Mouse (Mus musculus) c-Kit-positive CD71-negative TER-119-negative erythroid progenitor cells, embryonic 14.5 days (primary cell): Measurements from ENCODE around the gene Olfr810.

ENCODE experiments used
- DNase-seq: peaks from one replicate; pipeline ENCODE4 v3.0.0-alpha.2; 2013; ENCODE audit warnings: low read depth

The Olfr810 gene

DNA sequence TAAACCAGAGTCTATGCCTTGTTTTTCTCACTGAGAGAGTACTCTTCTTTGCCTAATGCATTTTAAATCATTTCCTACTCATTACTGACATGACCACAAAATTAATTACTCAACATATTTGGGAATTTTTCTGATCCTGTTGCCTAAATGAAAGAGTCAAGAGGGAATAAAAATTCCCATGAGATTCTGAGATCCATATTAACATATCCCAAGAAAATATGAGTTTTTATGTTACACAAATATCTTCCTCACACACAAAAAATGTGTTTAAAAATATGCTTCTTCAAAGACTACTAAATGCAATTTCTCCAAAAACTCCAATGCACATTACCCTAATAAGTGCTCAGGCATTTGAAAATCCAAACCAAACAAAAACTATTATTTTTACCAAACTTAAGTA, at the start of gene Olfr810:
Olfr810 (minus strand) TSS at position 101 of the 400 bp plus-strand sequence.
- no peak for DNase-seq

DNA sequence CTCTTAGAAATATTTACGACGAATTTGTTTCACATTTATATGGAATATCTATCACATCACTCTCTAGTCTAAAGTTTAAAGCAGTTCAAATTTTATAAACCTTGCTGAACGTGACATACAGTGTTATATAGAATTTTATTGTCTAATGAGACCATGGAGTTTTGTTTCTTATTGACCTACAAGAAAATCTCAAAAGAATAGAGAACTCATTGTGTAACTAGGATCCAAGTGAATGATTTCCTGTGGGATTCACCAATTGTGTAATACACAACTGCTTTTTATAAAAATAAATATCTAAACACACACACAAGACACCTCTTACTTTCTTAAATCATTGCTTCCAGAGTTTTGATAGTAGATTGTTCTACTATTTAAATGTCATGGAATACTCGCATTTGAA, 9.6 kb upstream of the Olfr810 start, which contains the start of gene Olfr811:
Olfr811 (minus strand) TSS at position 101 of the 400 bp plus-strand sequence.
- DNase-seq, result no peak

DNA sequence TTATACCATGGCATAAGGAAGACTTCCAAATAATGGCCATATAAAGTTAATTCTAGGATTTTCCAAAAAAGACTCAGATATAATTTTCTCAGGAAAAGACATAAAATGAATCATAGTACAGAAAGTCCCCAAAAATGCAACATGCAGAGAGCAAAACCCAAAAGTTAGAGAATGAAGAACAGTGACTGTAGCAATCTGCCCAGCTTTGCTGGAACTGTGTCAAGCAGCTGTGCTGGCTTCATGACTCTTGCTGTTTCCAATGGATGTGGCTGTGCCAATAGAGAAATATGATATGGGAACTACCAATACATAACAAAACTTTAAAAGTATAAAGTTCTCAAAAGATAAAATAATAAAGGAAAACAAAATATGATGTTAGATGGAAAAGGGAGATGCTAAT, 16.6 kb downstream of the Olfr810 start:
- no peak for DNase-seq

DNA sequence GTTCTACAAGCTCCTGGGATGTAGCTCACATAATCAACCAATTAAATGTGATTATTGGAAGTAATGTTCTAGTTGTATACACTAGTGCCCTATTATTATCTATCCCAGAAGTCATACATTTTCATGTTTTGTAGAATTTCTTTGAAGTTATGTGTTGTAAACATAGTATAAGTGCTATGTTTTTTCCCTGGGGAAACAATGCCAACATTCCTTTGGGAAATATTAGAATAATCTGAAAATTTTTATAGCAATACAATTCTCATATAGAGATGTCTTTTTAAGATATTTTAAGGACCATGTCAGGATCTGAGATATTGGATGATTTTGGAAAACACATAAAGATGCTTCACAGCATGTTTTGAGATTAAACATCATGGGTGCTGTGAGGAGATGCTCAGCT, 20.4 kb downstream of the Olfr810 start, which contains the start of gene Olfr809:
Olfr809 (plus strand) TSS at position 301 of the 400 bp plus-strand sequence.
- no peak for DNase-seq

DNA sequence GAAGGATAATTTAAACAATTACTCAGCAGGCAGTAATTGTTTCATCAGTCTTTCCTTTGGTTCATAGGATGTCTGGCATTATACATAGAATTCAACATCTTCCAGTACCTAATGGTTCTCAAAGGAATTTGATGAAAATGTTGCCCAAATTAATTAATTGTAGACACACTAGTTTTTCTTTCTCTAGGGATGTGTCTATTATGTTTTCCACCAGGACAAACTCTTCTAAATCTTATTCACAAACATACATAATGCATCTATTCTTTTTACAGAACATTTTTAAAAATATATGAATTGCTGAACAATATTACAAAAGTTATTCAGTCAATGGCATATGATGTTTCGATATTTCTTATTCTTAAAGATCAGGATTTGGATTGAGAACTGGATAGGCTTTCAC, 29.5 kb downstream of the Olfr810 start, which contains the start of gene Olfr808:
Olfr808 (plus strand) TSS at position 301 of the 400 bp plus-strand sequence.
- DNase-seq, result no peak

DNA sequence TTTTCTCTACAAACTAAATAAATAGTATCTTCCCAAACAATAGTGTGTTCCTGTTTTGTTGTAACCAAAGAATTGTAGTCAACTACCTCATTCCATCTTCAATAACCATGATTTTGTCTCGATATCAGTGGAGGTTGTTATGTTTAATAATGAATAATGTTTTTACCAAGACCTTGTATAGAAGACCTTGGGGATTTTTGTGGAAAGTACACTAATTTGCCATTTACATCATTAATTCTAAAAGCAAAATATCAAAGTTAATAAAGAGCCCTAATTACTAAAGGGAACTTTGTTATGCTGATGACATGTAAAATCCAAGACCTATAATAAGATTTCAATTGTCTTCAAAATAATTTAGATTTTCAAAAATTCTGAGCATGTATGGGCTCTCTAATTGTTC, 37.0 kb downstream of the Olfr810 start, which contains the start of gene Olfr807:
Olfr807 (minus strand) TSS at position 101 of the 400 bp plus-strand sequence.
- no peak for DNase-seq

DNA sequence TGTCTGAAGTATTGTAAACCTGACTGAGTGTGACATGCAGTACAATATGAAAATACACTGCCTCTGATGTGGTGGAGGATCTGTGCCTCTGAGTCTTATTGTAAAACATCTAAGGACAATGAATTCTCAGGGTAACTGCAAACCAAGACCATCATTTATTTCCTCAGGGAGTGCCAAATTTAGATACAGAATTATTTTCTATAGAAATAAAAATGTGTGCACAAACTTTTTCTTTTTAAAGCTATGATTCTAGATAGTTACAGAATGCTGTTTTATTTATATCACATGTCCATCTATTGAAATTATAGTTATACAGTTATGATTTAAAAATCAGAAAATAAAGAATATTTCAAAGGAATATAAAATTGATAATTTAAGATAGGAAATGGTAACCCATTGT, 52.9 kb downstream of the Olfr810 start, which contains the start of gene Olfr806:
Olfr806 (minus strand) TSS at position 101 of the 400 bp plus-strand sequence.
- DNase-seq, result no peak
